Mouse (Mus musculus) kidney, adult 2 months (tissue): ENCODE results near the gene Olfr645.

Experiments
- CTCF ChIP-seq: fragments of 200-500 bp; conservative IDR thresholded peaks from 2 replicates; pipeline ENCODE4 v1.5.1; 2011; ENCODE audit warnings: low read depth, mild to moderate bottlenecking, control low read depth, low read length, moderate library complexity, mixed read lengths; ENCODE audit not compliant: insufficient read depth, insufficient read length
- POLR2A ChIP-seq: fragments of 200-500 bp; IDR thresholded peaks from one replicate; pipeline ENCODE4 v1.6.1; 2011; ENCODE audit warnings: low read depth, low read length, control low read depth

DNA sequence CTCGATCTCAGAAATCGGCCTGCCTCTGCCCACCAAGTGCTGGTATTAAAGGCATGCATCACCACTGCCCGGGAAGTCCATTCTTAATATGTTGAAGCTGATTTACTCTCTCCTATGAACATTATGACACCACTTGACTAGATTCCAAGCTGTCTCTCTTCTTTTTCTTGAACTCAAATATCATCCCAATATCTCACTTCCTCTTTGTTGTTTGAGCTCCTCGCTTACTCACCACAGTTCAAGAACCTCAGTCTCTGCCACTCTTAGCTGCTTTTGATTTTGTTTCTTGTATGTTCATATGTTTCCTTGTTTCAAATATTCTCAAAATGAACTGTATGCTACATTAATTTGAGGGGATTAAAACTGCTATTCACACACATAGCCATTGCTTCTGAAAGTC lies 34.5 kb downstream of the Olfr645 start:
- TF ChIP-seq CTCF: no peak
- no peak for TF ChIP-seq POLR2A
